Mouse (Mus musculus): ENCODE data around the gene Gm9045.
A peak's percentile ranks its signal among the peaks of the same experiment; 100 is the strongest.
"Not testable (repeated sequence)": the region's sequence is repeated elsewhere in the genome, so short reads cannot be mapped to it uniquely, and the experiment has no call there.

Gene Gm9045

GRCm38 (mm10) chr10:118337731-118338130 lies at the start of gene Gm9045:
TSS of gene Gm9045 (minus strand) at chr10:118337831.
- DNase-seq (ENCODE audit: low spot score in 2 of 2), result not testable (repeated sequence)

GRCm38 (mm10) chr10:118370443-118370842 lies 32.8 kb upstream of the Gm9045 start:
- peak; percentile 66 to 69 for DNase-seq (ENCODE audit: low spot score in 2 of 2)

GRCm38 (mm10) chr10:118369518-118369917 lies 31.9 kb upstream of the Gm9045 start:
- DNase-seq (ENCODE audit: low spot score in 2 of 2), result no peak

GRCm38 (mm10) chr10:118354005-118354404 lies 16.4 kb upstream of the Gm9045 start, which contains the start of gene Gm9049:
TSS of gene Gm9049 (minus strand) at chr10:118354105.
- not testable (repeated sequence) for DNase-seq (ENCODE audit: low spot score in 2 of 2)

GRCm38 (mm10) chr10:118348579-118348978 lies 10.9 kb upstream of the Gm9045 start, which contains the start of gene Gm9048:
TSS of gene Gm9048 (minus strand) at chr10:118348679.
- not testable (repeated sequence) for DNase-seq (ENCODE audit: low spot score in 2 of 2)

- not testable (repeated sequence) for DNase-seq (ENCODE audit: low spot score in 2 of 2)
These were observed 5.5 kb upstream of the Gm9045 start, which contains the start of gene Gm9046 for GRCm38 (mm10) chr10:118343155-118343554. TSS of gene Gm9046 (minus strand) at chr10:118343255.

GRCm38 (mm10) chr10:118332308-118332707 lies 5.3 kb downstream of the Gm9045 start, which contains the start of gene Gm9044:
TSS of gene Gm9044 (minus strand) at chr10:118332408.
- not testable (repeated sequence) for DNase-seq (ENCODE audit: low spot score in 2 of 2)

- DNase-seq (ENCODE audit: low spot score in 2 of 2), result not testable (repeated sequence)
These were observed 10.8 kb downstream of the Gm9045 start, which contains the start of gene Gm9040 for GRCm38 (mm10) chr10:118326869-118327268. TSS of gene Gm9040 (minus strand) at chr10:118326969.

GRCm38 (mm10) chr10:118319024-118319423 lies 18.6 kb downstream of the Gm9045 start:
- DNase-seq (ENCODE audit: low spot score in 2 of 2), result no peak

- DNase-seq (ENCODE audit: low spot score in 2 of 2), result not testable (repeated sequence)
These were observed 35.5 kb downstream of the Gm9045 start for GRCm38 (mm10) chr10:118302133-118302532.

GRCm38 (mm10) chr10:118294938-118295337 lies 42.7 kb downstream of the Gm9045 start, which contains the start of gene Iltifb:
TSS of gene Iltifb (minus strand) at chr10:118295038.
- DNase-seq (ENCODE audit: low spot score in 2 of 2), result no peak
